Mouse (Mus musculus) liver, postnatal 0 days (tissue): ENCODE measurements around the gene Rpl14. TPM values are rescaled to one million over a fixed set of nuclear protein-coding genes. Genes with fewer than 3 reads are reported as not detected.

Experiments used
- ATAC-seq: fragments of 200-750 bp; cut with Nextera tagmentation; 2 replicates; pipeline ENCODE4 v1.8.0; 2017; ENCODE audit warnings: mild to moderate bottlenecking, moderate library complexity
- DNase-seq: peaks from one replicate; pipeline ENCODE4 v3.0.0-alpha.2; 2016
- H3K27ac ChIP-seq: fragments of 300-500 bp; sonication (generic); 2 replicates; pipeline ENCODE4 v1.5.1; 2014; ENCODE audit warnings: antibody characterized with exemption, moderate library complexity, mild to moderate bottlenecking, low read depth
- H3K27me3 ChIP-seq: fragments of 300-500 bp; sonication (generic); 2 replicates; pipeline ENCODE4 v1.6.1; 2014; ENCODE audit warnings: low read length, control low read depth, mixed read lengths; ENCODE audit not compliant: insufficient read depth
- H3K36me3 ChIP-seq: fragments of 300-500 bp; sonication (generic); replicated peaks from 2 replicates; pipeline ENCODE4 v1.6.1; 2014; ENCODE audit warnings: mild to moderate bottlenecking, control low read depth, low read length, moderate library complexity, mixed read lengths; ENCODE audit not compliant: insufficient read depth
- H3K4me1 ChIP-seq: fragments of 300-500 bp; sonication (generic); 2 replicates; pipeline ENCODE4 v1.6.1; 2014; ENCODE audit warnings: antibody characterized with exemption, mild to moderate bottlenecking, control low read depth; ENCODE audit not compliant: insufficient read depth
- H3K4me2 ChIP-seq: fragments of 300-500 bp; sonication (generic); 2 replicates; pipeline ENCODE4 v1.6.1; 2014; ENCODE audit warnings: low read depth, mild to moderate bottlenecking, low read length, moderate library complexity, mixed read lengths
- H3K4me3 ChIP-seq: fragments of 300-500 bp; sonication (generic); 2 replicates; pipeline ENCODE4 v1.5.1; 2014; ENCODE audit warnings: low read depth, low read length
- H3K9ac ChIP-seq: fragments of 300-500 bp; sonication (generic); replicated peaks from 2 replicates; pipeline ENCODE4 v1.6.1; 2014; ENCODE audit warnings: mild to moderate bottlenecking, moderate library complexity
- H3K9me3 ChIP-seq: fragments of 300-500 bp; sonication (generic); 2 replicates; pipeline ENCODE4 v1.6.1; 2016; ENCODE audit warnings: mild to moderate bottlenecking, control low read depth, low read length, mixed read lengths
- CTCF ChIP-seq: sonication (generic); IDR thresholded peaks from 2 replicates; pipeline ENCODE4 v1.5.1; 2016; ENCODE audit warnings: antibody characterized with exemption, low read depth
- EP300 ChIP-seq: IDR thresholded peaks from 2 replicates; pipeline ENCODE4 v1.6.1; 2016; ENCODE audit warnings: antibody characterized with exemption, low read depth, mild to moderate bottlenecking
- WGBS: fragments of 180-500 bp; shearing (Covaris S2); extraction: QIAGEN DNeasy Blood & Tissue Kit; methylation state at CpG from one replicate; pipeline ENCODE4 v1.1.7; 2014; ENCODE audit not compliant: insufficient replicate concordance; 5-methylcytosine and 5-hydroxymethylcytosine counted together
- polyA plus RNA-seq: library from polyadenylated mRNA; unstranded; fragments of >200 nt; fragmentation: Nextera tagmentation; extraction: Ambion mirVana; gene quantifications from 2 replicates; pipeline ENCODE4 v1.2.1, GENCODE M21; 2015

Gene Rpl14
- polyA plus RNA-seq, 1 experiment from 2014 or later = 422 TPM

DNA sequence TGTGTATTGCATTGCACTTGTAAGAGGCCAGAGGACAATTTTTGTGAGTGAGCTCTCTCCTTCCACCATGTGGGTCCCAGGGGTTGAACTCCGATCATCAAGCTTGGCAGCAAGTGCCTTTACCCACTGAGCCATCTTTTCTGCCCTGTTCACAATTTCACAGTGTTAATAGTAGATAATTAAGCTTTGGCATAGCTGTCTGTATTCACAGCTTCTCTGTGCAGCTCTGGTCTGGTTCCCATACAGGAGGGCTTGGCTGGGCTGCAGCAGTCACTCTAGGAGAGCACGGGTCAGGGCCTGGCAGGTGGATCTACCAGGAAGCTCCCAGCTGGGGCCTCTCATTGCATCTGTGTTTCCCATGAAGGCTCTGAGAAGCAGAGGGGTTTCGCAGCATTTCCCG, 24.1 kb downstream of the Rpl14 start:
- no peak for TF ChIP-seq CTCF
- no peak for TF ChIP-seq EP300
- H3K27ac ChIP-seq = no peak overlapping the region
- 60% methylated on average over 4 of the region's 4 CpGs for WGBS
- H3K4me3 ChIP-seq = no peak overlapping the region
- no peaks in the 10 kb centered on the region for H3K27me3 ChIP-seq
- no peaks in the 10 kb centered on the region for H3K9me3 ChIP-seq
- no peak overlapping the region for H3K9ac ChIP-seq
- ATAC-seq = no peak
- no peaks in the 10 kb centered on the region for H3K4me1 ChIP-seq
- no peaks in the 10 kb centered on the region for H3K36me3 ChIP-seq
- no peak overlapping the region for H3K4me2 ChIP-seq
- no peak for DNase-seq

- DNase-seq (peak; percentile 82), ATAC-seq (peak; percentile 99)
- Histone ChIP-seq H3K4me1 (peaks cover 4% of the 10 kb centered on the region; the same call in 1 of the 2 replicates), H3K36me3 (no peaks in the 10 kb centered on the region), H3K9ac (no peak overlapping the region; the same call in 1 of the 2 replicates), H3K27ac (peak overlapping the region; percentile 85), H3K4me2 (peak overlapping the region; percentile 57), H3K4me3 (peak overlapping the region; percentile 19; the same call in 1 of the 2 replicates), H3K27me3 (no peaks in the 10 kb centered on the region), H3K9me3 (no peaks in the 10 kb centered on the region)
- 13% methylated on average over 17 of the region's 17 CpGs for WGBS
- TF ChIP-seq CTCF = peak; percentile 94
- peak; percentile 51 for TF ChIP-seq EP300
Observed at GRCm38 (mm10) chr9:120601488-120602171, 30.4 kb downstream of the Rpl14 start.

DNA sequence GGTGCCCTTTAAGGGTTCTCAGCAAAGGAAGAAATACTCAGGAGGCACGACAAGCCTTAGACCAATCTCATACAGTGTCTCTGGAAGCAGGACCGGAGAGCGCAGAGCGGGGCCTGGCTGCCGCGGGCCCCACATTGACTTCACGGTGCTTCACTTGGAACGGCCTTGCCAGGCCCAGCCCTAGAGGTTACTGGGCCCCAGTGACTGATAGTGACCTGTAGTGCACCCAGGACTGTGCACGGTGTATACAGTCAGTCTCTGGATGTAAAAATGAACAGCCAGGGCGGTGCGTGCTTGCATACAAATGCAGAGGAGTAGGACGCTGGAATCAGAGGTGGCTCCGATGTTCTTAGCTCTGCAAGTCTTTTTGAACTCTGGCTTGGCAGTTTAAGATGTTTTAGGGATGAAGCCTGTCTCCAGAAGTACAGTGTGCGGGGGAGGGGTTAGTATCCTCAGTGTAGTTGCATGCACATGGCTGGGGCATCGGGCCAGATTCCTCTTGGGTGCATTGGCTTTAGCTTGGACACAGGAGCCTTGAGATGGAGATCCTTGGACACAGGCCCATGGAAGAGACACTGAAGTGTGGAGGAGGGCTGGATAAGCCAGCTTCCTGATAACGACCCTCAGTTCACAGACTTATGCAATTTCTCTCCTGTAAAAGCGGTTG, 31.1 kb downstream of the Rpl14 start:
- peaks cover 4% of the 10 kb centered on the region; the same call in 1 of the 2 replicates for H3K4me1 ChIP-seq
- WGBS = 44% methylated on average over 17 of the region's 17 CpGs
- H3K27me3 ChIP-seq = no peaks in the 10 kb centered on the region
- ATAC-seq (peak; percentile 78), DNase-seq (peak; percentile 27)
- peak overlapping the region; percentile 85 for H3K27ac ChIP-seq
- no peaks in the 10 kb centered on the region; the same call in 1 of the 2 replicates for H3K9me3 ChIP-seq
- H3K4me2 ChIP-seq = peak overlapping the region; percentile 57
- H3K36me3 ChIP-seq = no peaks in the 10 kb centered on the region
- TF ChIP-seq CTCF (no peak), EP300 (no peak)
- peak overlapping the region; percentile 19 for H3K4me3 ChIP-seq
- no peak overlapping the region for H3K9ac ChIP-seq

GRCm38 (mm10) chr9:120602839-120603511, 31.7 kb downstream of the Rpl14 start:
- TF ChIP-seq EP300 (no peak), CTCF (peak; percentile 95)
- H3K27me3 ChIP-seq = no peaks in the 10 kb centered on the region

GRCm38 (mm10) chr9:120603512-120603908, 32.3 kb downstream of the Rpl14 start:
- H3K4me2 ChIP-seq = no peak overlapping the region

More at GRCm38 (mm10) chr9:120602839-120603511, 31.7 kb downstream of the Rpl14 start:
- Histone ChIP-seq H3K4me2 (peak overlapping the region; percentile 57), H3K9ac (no peak overlapping the region), H3K4me1 (peaks cover 4% of the 10 kb centered on the region; the same call in 1 of the 2 replicates), H3K27ac (no peak overlapping the region), H3K4me3 (peak overlapping the region; percentile 19; the same call in 1 of the 2 replicates), H3K9me3 (peaks cover 7% of the 10 kb centered on the region), H3K36me3 (no peaks in the 10 kb centered on the region)
- peak; percentile 28; the same call in 1 of the 2 replicates for ATAC-seq
- DNase-seq = peak; percentile 87
- 15% methylated on average over 23 of the region's 23 CpGs for WGBS

DNA sequence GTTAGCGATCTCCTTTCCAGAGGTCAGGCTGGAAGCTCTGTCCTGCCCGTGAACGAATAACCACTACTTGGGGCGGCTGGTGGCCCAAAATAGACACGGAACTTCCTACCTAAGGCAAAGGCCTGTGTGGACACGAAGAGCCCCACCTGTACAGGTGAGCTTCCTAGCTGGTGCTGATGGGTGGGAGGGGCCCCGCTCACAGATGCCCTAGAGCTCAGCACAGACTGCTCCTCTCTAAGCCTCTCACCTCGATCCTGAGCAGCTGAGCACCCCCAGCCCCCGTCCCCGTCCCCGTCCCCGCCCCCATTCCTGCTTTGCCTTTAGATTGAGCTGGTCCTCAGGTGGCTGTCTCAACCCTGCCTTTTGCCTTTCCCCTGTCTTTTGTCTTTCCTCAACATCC, 32.7 kb downstream of the Rpl14 start:
- Histone ChIP-seq H3K4me1 (peaks cover 4% of the 10 kb centered on the region; the same call in 1 of the 2 replicates), H3K36me3 (no peaks in the 10 kb centered on the region), H3K9ac (no peak overlapping the region), H3K4me2 (no peak overlapping the region), H3K4me3 (no peak overlapping the region), H3K27me3 (no peaks in the 10 kb centered on the region), H3K9me3 (peaks cover 9% of the 10 kb centered on the region), H3K27ac (no peak overlapping the region)
- no peak for ATAC-seq
- 64% methylated on average over 12 of the region's 12 CpGs for WGBS
- no peak for TF ChIP-seq EP300
- no peak for TF ChIP-seq CTCF
- no peak for DNase-seq

More at GRCm38 (mm10) chr9:120603512-120603908, 32.3 kb downstream of the Rpl14 start:
- no peaks in the 10 kb centered on the region for H3K36me3 ChIP-seq
- DNase-seq = no peak
- no peak overlapping the region for H3K4me3 ChIP-seq
- no peaks in the 10 kb centered on the region for H3K27me3 ChIP-seq
- TF ChIP-seq CTCF = no peak
- no peak for TF ChIP-seq EP300
- no peak overlapping the region for H3K9ac ChIP-seq
- WGBS = 51% methylated on average over 10 of the region's 10 CpGs
- peaks cover 4% of the 10 kb centered on the region; the same call in 1 of the 2 replicates for H3K4me1 ChIP-seq
- ATAC-seq = no peak
- H3K9me3 ChIP-seq = peaks cover 9% of the 10 kb centered on the region
- H3K27ac ChIP-seq = no peak overlapping the region
